Mouse (Mus musculus) limb, embryonic 15.5 days (tissue): ENCODE measurements at regions not wholly inside any gene's neighbourhood (a gene's known extent, or its start where the extent isn't known, plus 50 kb on each side); places are given as distances from the start of the nearest gene placed in this dataset.

ENCODE experiments used
- ATAC-seq: fragments of 200-750 bp; cut with Nextera tagmentation; 2 replicates; pipeline ENCODE4 v1.8.0; 2017; ENCODE audit warnings: low read depth, moderate TSS enrichment; ENCODE audit not compliant: insufficient number of reproducible peaks, low FRiP score, low TSS enrichment
- H3K27ac ChIP-seq: fragments of 300-500 bp; sonication (generic); 2 replicates; pipeline ENCODE4 v1.5.1; 2015; ENCODE audit warnings: moderate library complexity, mild to moderate bottlenecking, inconsistent platforms
- H3K27me3 ChIP-seq: fragments of 300-500 bp; sonication (generic); 2 replicates; pipeline ENCODE4 v1.6.1; 2015; ENCODE audit warnings: inconsistent platforms
- H3K36me3 ChIP-seq: fragments of 300-500 bp; sonication (generic); 2 replicates; pipeline ENCODE4 v1.6.1; 2015; ENCODE audit warnings: inconsistent platforms
- H3K4me1 ChIP-seq: fragments of 300-500 bp; sonication (generic); 2 replicates; pipeline ENCODE4 v1.6.1; 2015; ENCODE audit warnings: inconsistent platforms
- H3K4me2 ChIP-seq: fragments of 300-500 bp; sonication (generic); 2 replicates; pipeline ENCODE4 v1.6.1; 2015; ENCODE audit warnings: mild to moderate bottlenecking, inconsistent platforms
- H3K4me3 ChIP-seq: fragments of 300-500 bp; sonication (generic); 2 replicates; pipeline ENCODE4 v1.5.1; 2015; ENCODE audit warnings: mild to moderate bottlenecking, inconsistent platforms
- H3K9ac ChIP-seq: fragments of 300-500 bp; sonication (generic); 2 replicates; pipeline ENCODE4 v1.6.1; 2015; ENCODE audit warnings: inconsistent platforms
- H3K9me3 ChIP-seq: fragments of 300-500 bp; sonication (generic); 2 replicates; pipeline ENCODE4 v1.6.1; 2016; ENCODE audit warnings: inconsistent platforms
- WGBS: fragments of 180-500 bp; shearing (Covaris S2); methylation state at CpG from one replicate; pipeline ENCODE4 v1.1.7; 2015; 5-methylcytosine and 5-hydroxymethylcytosine counted together

DNA sequence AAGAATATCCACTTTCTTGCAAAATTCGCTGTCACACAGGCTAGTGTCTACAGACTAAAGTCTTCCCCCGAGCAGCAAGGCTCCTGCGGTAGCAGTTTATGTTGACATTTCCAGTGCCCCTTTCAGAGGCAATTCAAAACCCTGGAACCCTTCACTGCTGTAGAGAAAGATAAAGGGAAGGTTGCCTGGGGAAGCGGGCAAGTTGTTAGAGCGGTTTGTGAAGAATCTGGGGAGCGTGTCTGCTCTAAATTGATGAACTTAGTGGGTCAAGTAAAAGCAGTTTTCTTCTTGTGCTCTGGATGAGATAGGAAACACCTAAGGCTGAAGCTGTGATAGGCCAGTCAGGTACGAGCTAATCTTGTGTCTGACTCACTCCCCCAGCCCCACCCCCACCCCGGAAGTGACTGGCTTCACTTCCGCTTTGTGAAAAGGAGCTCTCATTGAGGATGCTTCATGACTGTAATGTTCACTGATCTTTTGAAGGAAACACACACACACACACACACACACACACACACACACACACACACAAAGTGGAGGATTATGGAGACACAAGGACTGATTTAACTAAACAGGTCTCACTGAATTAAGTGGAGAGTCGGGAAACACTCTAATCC is 626.6 kb upstream of the Sox9 start:
- Histone ChIP-seq H3K27ac (peak overlapping the region; percentile 40), H3K27me3 (no peaks in the 10 kb centered on the region), H3K4me3 (no peak overlapping the region), H3K4me1 (peaks cover 13% of the 10 kb centered on the region), H3K9me3 (no peaks in the 10 kb centered on the region), H3K36me3 (no peaks in the 10 kb centered on the region), H3K4me2 (no peak overlapping the region), H3K9ac (no peak overlapping the region)
- ATAC-seq, result no peak
- 40% methylated on average over 10 of the region's 10 CpGs for WGBS

GRCm38 (mm10) chr11:112163681-112164265 is 618.3 kb upstream of the Sox9 start:
- 35% methylated on average over 7 of the region's 7 CpGs for WGBS
- H3K9ac ChIP-seq, result no peak overlapping the region
- no peak overlapping the region for H3K4me2 ChIP-seq
- ATAC-seq, result no peak
- H3K4me1 ChIP-seq, result no peaks in the 10 kb centered on the region
- H3K27ac ChIP-seq, result no peak overlapping the region
- H3K36me3 ChIP-seq, result no peaks in the 10 kb centered on the region
- H3K4me3 ChIP-seq, result no peak overlapping the region
- no peaks in the 10 kb centered on the region for H3K9me3 ChIP-seq
- H3K27me3 ChIP-seq, result no peaks in the 10 kb centered on the region

DNA sequence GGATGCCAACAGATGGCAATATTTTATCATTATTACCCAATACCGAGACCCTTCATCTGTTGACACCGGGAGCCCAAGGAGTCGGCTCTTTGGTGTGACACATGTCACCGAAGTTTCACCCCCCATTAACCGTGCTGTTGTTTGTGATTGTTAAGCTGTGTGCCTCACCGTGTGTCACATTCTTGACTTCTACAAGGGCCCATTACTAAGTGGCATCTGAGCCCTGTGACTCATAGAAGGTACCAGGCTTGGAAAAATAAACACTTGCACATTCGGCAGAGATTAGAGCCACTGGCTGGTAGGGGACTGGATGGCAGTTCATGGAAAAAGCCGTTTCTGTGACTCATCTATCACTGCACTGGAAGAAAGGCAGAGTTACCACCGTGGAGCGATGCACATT is 608.4 kb upstream of the Sox9 start:
- H3K4me3 ChIP-seq, result no peak overlapping the region
- no peaks in the 10 kb centered on the region for H3K27me3 ChIP-seq
- 74% methylated on average over 10 of the region's 10 CpGs for WGBS
- no peaks in the 10 kb centered on the region for H3K36me3 ChIP-seq
- peaks cover 7% of the 10 kb centered on the region; the same call in 1 of the 2 replicates for H3K4me1 ChIP-seq
- H3K9me3 ChIP-seq, result no peaks in the 10 kb centered on the region
- ATAC-seq, result no peak
- no peak overlapping the region for H3K27ac ChIP-seq
- H3K9ac ChIP-seq, result no peak overlapping the region
- H3K4me2 ChIP-seq, result no peak overlapping the region

- WGBS, result 56% methylated on average over 6 of the region's 6 CpGs
- H3K36me3 ChIP-seq, result no peaks in the 10 kb centered on the region
- H3K9ac ChIP-seq, result no peak overlapping the region
- no peak overlapping the region for H3K4me3 ChIP-seq
- no peak overlapping the region for H3K4me2 ChIP-seq
- 0 out of 2 replicates have a peak overlapping the region, but pooled peaks have one; percentile 34 for H3K27ac ChIP-seq
- no peaks in the 10 kb centered on the region for H3K9me3 ChIP-seq
- no peak for ATAC-seq
- H3K4me1 ChIP-seq, result peaks cover 7% of the 10 kb centered on the region; the same call in 1 of the 2 replicates
- H3K27me3 ChIP-seq, result no peaks in the 10 kb centered on the region
Observed at GRCm38 (mm10) chr11:112175302-112175701, 606.7 kb upstream of the Sox9 start.

DNA sequence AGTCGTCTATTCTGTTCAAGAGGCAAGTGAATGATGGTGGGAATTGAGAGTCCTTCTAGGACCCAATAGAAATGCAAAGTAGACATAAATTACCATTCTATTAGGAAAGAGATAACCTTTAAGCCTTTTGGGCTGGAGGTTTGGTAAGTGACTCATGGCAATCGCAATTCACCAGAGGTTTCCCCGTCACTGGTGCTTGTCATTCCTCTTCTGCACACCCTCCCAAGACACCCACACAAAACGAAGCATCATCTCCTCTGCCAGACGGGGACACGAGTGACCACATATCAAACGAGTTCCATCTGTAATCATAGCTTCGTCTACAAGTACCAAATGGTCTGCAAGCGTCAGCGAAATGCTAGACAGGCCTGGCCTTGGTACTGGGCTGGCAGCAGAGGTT is 601.4 kb upstream of the Sox9 start:
- Histone ChIP-seq H3K4me1 (peaks cover 4% of the 10 kb centered on the region; the same call in 1 of the 2 replicates), H3K36me3 (no peaks in the 10 kb centered on the region), H3K27me3 (no peaks in the 10 kb centered on the region), H3K9me3 (no peaks in the 10 kb centered on the region), H3K4me3 (no peak overlapping the region), H3K4me2 (no peak overlapping the region), H3K9ac (no peak overlapping the region), H3K27ac (no peak overlapping the region)
- 83% methylated on average over 10 of the region's 10 CpGs for WGBS
- ATAC-seq, result no peak

DNA sequence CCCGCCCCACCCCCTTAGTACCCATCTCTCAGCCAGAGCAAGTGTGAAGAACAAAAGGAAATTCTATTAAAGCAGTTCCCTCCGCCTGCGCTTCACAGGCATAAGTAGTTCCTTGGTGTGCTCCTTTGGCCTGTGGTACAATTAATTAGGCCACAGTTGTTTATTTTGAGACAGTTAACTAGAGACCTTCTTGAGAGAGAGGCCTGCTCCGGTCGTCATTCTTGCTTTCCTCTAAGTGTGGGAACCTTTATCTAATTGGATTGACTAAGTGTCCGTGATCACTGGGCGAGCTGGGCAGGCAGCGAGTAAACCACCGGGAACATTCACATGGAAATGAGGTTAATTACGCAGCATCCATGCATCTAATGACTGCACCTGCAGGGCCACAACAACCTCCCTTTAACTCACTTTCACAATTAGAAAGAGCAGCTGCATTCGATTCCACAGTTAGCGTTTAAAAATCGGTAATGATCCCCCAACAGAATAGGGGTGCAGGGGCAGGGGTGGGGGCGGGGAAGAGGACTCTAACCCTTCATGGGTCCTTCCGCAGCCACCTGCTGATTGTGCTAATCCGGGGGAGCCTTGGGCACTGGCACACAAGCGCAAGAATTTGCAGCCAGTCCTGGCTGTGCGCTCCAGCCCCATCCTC is 584.3 kb upstream of the Sox9 start:
- no peak for ATAC-seq
- peaks cover 10% of the 10 kb centered on the region; the same call in 1 of the 2 replicates for H3K27me3 ChIP-seq
- H3K4me2 ChIP-seq, result no peak overlapping the region
- no peak overlapping the region for H3K9ac ChIP-seq
- H3K4me3 ChIP-seq, result no peak overlapping the region
- no peaks in the 10 kb centered on the region for H3K36me3 ChIP-seq
- H3K9me3 ChIP-seq, result no peaks in the 10 kb centered on the region
- 0 out of 2 replicates have a peak, but pooled peaks cover 2% of the 10 kb centered on the region for H3K4me1 ChIP-seq
- WGBS, result 32% methylated on average over 18 of the region's 18 CpGs
- no peak overlapping the region for H3K27ac ChIP-seq

GRCm38 (mm10) chr11:112204561-112204960 is 577.5 kb upstream of the Sox9 start:
- H3K9ac ChIP-seq, result no peak overlapping the region
- 0 out of 2 replicates have a peak, but pooled peaks cover 4% of the 10 kb centered on the region for H3K27me3 ChIP-seq
- H3K27ac ChIP-seq, result no peak overlapping the region
- H3K36me3 ChIP-seq, result no peaks in the 10 kb centered on the region
- ATAC-seq, result no peak
- no peak overlapping the region for H3K4me3 ChIP-seq
- 23% methylated on average over 2 of the region's 2 CpGs for WGBS
- H3K9me3 ChIP-seq, result no peaks in the 10 kb centered on the region
- 0 out of 2 replicates have a peak, but pooled peaks cover 2% of the 10 kb centered on the region for H3K4me1 ChIP-seq
- no peak overlapping the region for H3K4me2 ChIP-seq

- no peaks in the 10 kb centered on the region for H3K27me3 ChIP-seq
- H3K4me1 ChIP-seq, result no peaks in the 10 kb centered on the region
- H3K4me2 ChIP-seq, result no peak overlapping the region
- ATAC-seq, result no peak
- no peaks in the 10 kb centered on the region for H3K36me3 ChIP-seq
- H3K27ac ChIP-seq, result no peak overlapping the region
- no peaks in the 10 kb centered on the region for H3K9me3 ChIP-seq
- H3K9ac ChIP-seq, result no peak overlapping the region
- no peak overlapping the region for H3K4me3 ChIP-seq
- 30% methylated on average over 4 of the region's 4 CpGs for WGBS
Observed at GRCm38 (mm10) chr11:112209414-112209813, 572.6 kb upstream of the Sox9 start.

DNA sequence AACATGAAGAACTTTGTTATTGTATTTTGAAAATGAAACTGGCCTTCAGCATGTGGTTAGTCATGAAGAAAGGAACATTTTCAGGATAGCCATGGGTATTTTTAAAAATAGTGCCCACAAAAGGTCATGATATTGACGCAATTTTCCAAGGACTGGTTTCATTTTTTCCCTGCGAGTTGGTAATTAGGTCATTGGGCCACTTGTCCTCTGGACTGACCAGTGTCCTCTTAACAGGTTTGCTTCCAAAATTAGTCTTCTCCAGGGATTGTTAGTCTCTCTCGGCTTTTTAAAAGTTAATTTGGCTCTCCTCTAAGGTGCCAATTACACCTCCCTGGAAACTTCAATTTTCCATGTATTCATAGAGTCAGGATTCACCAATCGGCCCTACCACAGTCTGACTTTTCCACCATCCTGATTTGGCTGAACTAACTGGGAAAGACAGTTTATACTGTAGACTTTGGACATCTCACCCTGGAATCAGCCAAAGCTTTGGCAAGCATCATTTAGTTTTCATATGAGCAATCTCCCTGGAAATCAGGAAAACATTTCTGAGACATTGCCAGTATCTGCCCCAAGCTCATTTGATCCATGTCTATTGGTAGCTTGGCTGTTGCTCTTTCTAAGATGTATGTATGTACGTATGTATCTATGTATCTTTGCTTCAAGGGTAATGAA is 562.8 kb upstream of the Sox9 start:
- H3K27ac ChIP-seq, result no peak overlapping the region
- no peaks in the 10 kb centered on the region for H3K4me1 ChIP-seq
- no peak overlapping the region for H3K4me3 ChIP-seq
- no peaks in the 10 kb centered on the region for H3K9me3 ChIP-seq
- H3K36me3 ChIP-seq, result no peaks in the 10 kb centered on the region
- no peaks in the 10 kb centered on the region for H3K27me3 ChIP-seq
- no peak overlapping the region for H3K4me2 ChIP-seq
- ATAC-seq, result no peak
- H3K9ac ChIP-seq, result no peak overlapping the region
- WGBS, result 79% methylated on average over 5 of the region's 5 CpGs

DNA sequence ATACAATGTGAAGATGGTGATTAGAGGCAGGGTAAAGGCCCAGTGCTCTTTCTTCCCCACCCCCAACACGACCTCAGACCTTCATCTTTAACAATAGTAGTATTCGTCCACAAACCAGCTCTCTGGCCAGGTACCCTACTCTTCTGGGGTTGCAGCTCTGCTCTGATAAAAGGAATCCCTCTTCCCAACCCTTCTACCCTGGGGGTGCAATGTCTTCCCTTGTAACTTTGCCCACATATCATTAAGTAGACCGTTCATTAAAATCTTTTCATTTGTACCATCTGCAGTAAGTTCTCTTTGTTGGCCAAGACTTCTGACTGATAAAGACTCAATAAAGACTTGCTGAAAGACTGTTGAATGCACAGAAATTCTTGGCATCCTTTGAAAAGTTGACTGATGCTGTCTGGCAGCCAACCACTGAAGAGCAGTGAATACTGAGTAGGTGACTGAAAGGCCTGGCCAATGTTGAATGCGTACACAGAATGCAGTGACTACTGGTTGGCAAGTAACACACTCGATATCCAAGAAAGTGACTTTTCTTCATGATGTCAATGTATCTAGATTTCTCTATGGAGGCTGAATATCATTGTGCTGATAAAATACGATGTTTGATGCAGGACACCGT is 547.4 kb upstream of the Sox9 start:
- H3K27ac ChIP-seq, result no peak overlapping the region
- H3K27me3 ChIP-seq, result no peaks in the 10 kb centered on the region
- H3K9ac ChIP-seq, result no peak overlapping the region
- H3K4me1 ChIP-seq, result peaks cover 10% of the 10 kb centered on the region
- H3K9me3 ChIP-seq, result no peaks in the 10 kb centered on the region
- ATAC-seq, result no peak
- WGBS, result 82% methylated on average over 7 of the region's 7 CpGs
- H3K4me3 ChIP-seq, result no peak overlapping the region
- no peak overlapping the region for H3K4me2 ChIP-seq
- H3K36me3 ChIP-seq, result no peaks in the 10 kb centered on the region

DNA sequence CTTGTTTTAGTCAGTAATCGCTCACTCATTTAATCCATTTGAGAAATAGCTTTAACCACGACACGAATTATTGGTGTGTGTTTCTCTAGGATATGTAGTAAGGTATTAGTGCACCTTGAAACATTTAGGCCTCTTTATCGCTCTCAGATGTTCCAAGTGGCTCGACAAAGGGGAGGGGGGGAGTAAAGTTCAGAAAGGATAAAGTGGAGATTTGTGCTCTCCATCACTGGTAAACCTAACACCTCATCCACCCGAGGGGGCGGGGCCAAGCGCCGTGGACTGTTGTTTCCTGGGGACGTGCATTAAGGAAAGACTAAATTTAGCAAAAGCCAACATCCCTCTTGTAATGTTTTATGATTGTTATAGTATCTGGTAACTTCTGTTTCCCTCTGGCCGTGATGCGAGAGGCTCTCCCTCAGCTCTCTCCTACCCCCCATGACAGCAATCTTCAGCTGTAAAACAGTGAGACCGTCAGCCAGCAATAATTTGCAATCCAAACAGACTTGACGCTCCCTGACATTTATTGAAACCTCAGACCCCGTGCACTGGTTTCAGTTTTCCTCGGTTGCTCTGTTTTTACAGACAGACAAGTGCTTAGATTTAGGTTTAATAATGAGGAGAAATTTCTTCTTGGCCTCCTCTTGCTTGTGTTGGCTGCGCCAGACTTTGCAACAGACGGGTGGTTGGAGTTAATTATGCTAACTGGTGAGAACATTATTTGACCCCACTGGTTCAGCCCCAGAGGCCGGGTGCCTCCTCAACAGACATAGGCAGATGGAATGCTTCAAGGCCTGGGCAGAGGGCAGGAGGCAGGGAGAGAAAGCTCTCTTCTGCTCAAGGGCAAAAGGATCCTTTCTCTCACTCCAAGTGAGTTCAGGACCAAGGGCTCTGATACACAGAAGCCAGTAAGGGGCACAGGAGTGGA is 542.8 kb upstream of the Sox9 start:
- no peak overlapping the region for H3K4me3 ChIP-seq
- H3K36me3 ChIP-seq, result no peaks in the 10 kb centered on the region
- no peaks in the 10 kb centered on the region for H3K9me3 ChIP-seq
- H3K27me3 ChIP-seq, result no peaks in the 10 kb centered on the region
- ATAC-seq, result no peak
- WGBS, result 18% methylated on average over 19 of the region's 19 CpGs
- peaks cover 12% of the 10 kb centered on the region for H3K4me1 ChIP-seq
- no peak overlapping the region for H3K27ac ChIP-seq
- H3K4me2 ChIP-seq, result peak overlapping the region; percentile 30
- no peak overlapping the region for H3K9ac ChIP-seq
